Mouse (Mus musculus) G1E (cell line): ENCODE results near the gene Col12a1. TPM values are rescaled to one million over a fixed set of nuclear protein-coding genes. Genes with fewer than 3 reads are reported as not detected.
"Not testable (repeated sequence)": the region's sequence is repeated elsewhere in the genome, so short reads cannot be mapped to it uniquely, and the experiment has no call there.

Experiments used
- ATAC-seq: 2 replicates; pipeline ENCODE4 v1.8.0; 2016; ENCODE audit warnings: mild to moderate bottlenecking; ENCODE audit not compliant: insufficient number of reproducible peaks, poor library complexity, low FRiP score, severe bottlenecking; ENCODE audit errors: extremely low read depth
- DNase-seq: peaks from one replicate; pipeline ENCODE4 v3.0.0; 2012; ENCODE audit warnings: low spot score
- H3K27me3 ChIP-seq: 2 replicates; pipeline ENCODE4 v1.6.1; 2012; ENCODE audit warnings: mild to moderate bottlenecking, low read length, inconsistent platforms; ENCODE audit not compliant: insufficient read depth
- H3K36me3 ChIP-seq: replicated peaks from 2 replicates; pipeline ENCODE3; 2012; ENCODE audit warnings: mild to moderate bottlenecking, inconsistent platforms
- H3K4me1 ChIP-seq: 2 replicates; pipeline ENCODE4 v1.6.1; 2012; ENCODE audit warnings: low read depth, low read length, inconsistent platforms, mixed read lengths; ENCODE audit not compliant: insufficient read depth
- H3K4me3 ChIP-seq: 2 replicates; pipeline ENCODE4 v1.5.1; 2012; ENCODE audit warnings: low read depth, mild to moderate bottlenecking, inconsistent platforms, low read length, moderate library complexity, mixed read lengths
- H3K9me3 ChIP-seq: replicated peaks from 2 replicates; pipeline ENCODE4 v1.6.1; 2012; ENCODE audit warnings: inconsistent platforms
- CTCF ChIP-seq: IDR thresholded peaks from 2 replicates; pipeline ENCODE4 v1.5.1; 2012; ENCODE audit warnings: low read depth, low read length, inconsistent platforms, mixed read lengths
- GATA1 ChIP-seq: IDR thresholded peaks from 2 replicates; pipeline ENCODE4 v1.6.1; 2012; ENCODE audit warnings: borderline replicate concordance, low read length, inconsistent platforms, mixed read lengths
- GATA2 ChIP-seq: IDR thresholded peaks from 2 replicates; pipeline ENCODE4 v1.6.1; 2012; ENCODE audit warnings: low read depth, low read length, inconsistent platforms, borderline replicate concordance
- POLR2AphosphoS5 ChIP-seq: IDR thresholded peaks from 2 replicates; pipeline ENCODE4 v1.6.1; 2012; ENCODE audit warnings: low read depth, low read length, inconsistent platforms; ENCODE audit not compliant: insufficient replicate concordance
- TAL1 ChIP-seq: conservative IDR thresholded peaks from 2 replicates; pipeline ENCODE4 v1.6.1; 2012; ENCODE audit warnings: low read depth, low read length, inconsistent platforms, mixed read lengths
- polyA plus RNA-seq: library from polyadenylated mRNA; stranded (reverse); fragments of >175 nt; gene quantifications from 2 replicates; pipeline ENCODE4 v1.2.3, GENCODE M21; 2012
- total RNA-seq, 2 experiments: library from RNA; stranded (forward) in 1 of 2; stranded (reverse) in 1 of 2; fragments of 200-1000 nt in 1 of 2; fragments of >200 nt in 1 of 2; fragmentation: Nextera tagmentation in 1 of 2; gene quantifications; 2 replicates each; pipeline ENCODE4 v1.2.3; 2014 to 2017

Col12a1 gene
- total and polyA plus RNA-seq, 3 experiments, result 0.08 to 0.45 (median 0.33) TPM

- Histone ChIP-seq H3K9me3 (no peaks in the 10 kb centered on the region), H3K4me3 (no peak overlapping the region), H3K36me3 (no peaks in the 10 kb centered on the region), H3K4me1 (no peaks in the 10 kb centered on the region), H3K27me3 (peaks cover 23% of the 10 kb centered on the region)
- DNase-seq (no peak), ATAC-seq (no peak)
- TF ChIP-seq GATA2, result no peak
- no peak for TF ChIP-seq GATA1
- TF ChIP-seq TAL1, result no peak
- TF ChIP-seq CTCF, result no peak
- no peak for TF ChIP-seq POLR2AphosphoS5
Observed at GRCm38 (mm10) chr9:79714471-79715045, 4.1 kb downstream of the Col12a1 start.

GRCm38 (mm10) chr9:79689771-79690535 is 28.7 kb downstream of the Col12a1 start:
- Histone ChIP-seq H3K4me3 (no peak overlapping the region), H3K27me3 (no peaks in the 10 kb centered on the region; the same call in 1 of the 2 replicates), H3K4me1 (peaks cover 4% of the 10 kb centered on the region; the same call in 1 of the 2 replicates), H3K36me3 (no peaks in the 10 kb centered on the region), H3K9me3 (no peaks in the 10 kb centered on the region)
- no peak for DNase-seq
- no peak for ATAC-seq
- no peak for TF ChIP-seq TAL1
- TF ChIP-seq CTCF, result no peak
- no peak for TF ChIP-seq POLR2AphosphoS5
- TF ChIP-seq GATA2, result no peak
- TF ChIP-seq GATA1, result no peak

- no peak for TF ChIP-seq POLR2AphosphoS5
- no peak for TF ChIP-seq GATA2
- no peak for TF ChIP-seq CTCF
- TF ChIP-seq TAL1, result no peak
- TF ChIP-seq GATA1, result no peak
Observed at GRCm38 (mm10) chr9:79689342-79689741, 29.3 kb downstream of the Col12a1 start.

GRCm38 (mm10) chr9:79687227-79687626 is 31.4 kb downstream of the Col12a1 start:
- Histone ChIP-seq H3K27me3 (no peaks in the 10 kb centered on the region; the same call in 1 of the 2 replicates), H3K36me3 (no peaks in the 10 kb centered on the region), H3K4me3 (no peak overlapping the region), H3K4me1 (peaks cover 4% of the 10 kb centered on the region; the same call in 1 of the 2 replicates), H3K9me3 (no peaks in the 10 kb centered on the region)
- TF ChIP-seq TAL1 (no peak), POLR2AphosphoS5 (no peak), GATA1 (no peak), GATA2 (no peak), CTCF (no peak)
- DNase-seq (no peak), ATAC-seq (peak; percentile 93)

More at GRCm38 (mm10) chr9:79689342-79689741, 29.3 kb downstream of the Col12a1 start:
- Histone ChIP-seq H3K4me1 (peaks cover 4% of the 10 kb centered on the region; the same call in 1 of the 2 replicates), H3K36me3 (no peaks in the 10 kb centered on the region), H3K9me3 (no peaks in the 10 kb centered on the region), H3K4me3 (no peak overlapping the region), H3K27me3 (no peaks in the 10 kb centered on the region; the same call in 1 of the 2 replicates)
- ATAC-seq (no peak), DNase-seq (no peak)

GRCm38 (mm10) chr9:79686049-79686448 is 32.6 kb downstream of the Col12a1 start:
- H3K36me3 ChIP-seq, result no peaks in the 10 kb centered on the region
- no peak for TF ChIP-seq GATA1
- no peak for TF ChIP-seq POLR2AphosphoS5
- no peak for TF ChIP-seq GATA2
- no peak for TF ChIP-seq CTCF
- H3K4me3 ChIP-seq, result no peak overlapping the region
- H3K9me3 ChIP-seq, result no peaks in the 10 kb centered on the region
- H3K4me1 ChIP-seq, result peaks cover 4% of the 10 kb centered on the region; the same call in 1 of the 2 replicates
- no peaks in the 10 kb centered on the region; the same call in 1 of the 2 replicates for H3K27me3 ChIP-seq
- ATAC-seq, result no peak
- DNase-seq, result no peak

GRCm38 (mm10) chr9:79680453-79681240 is 38.0 kb downstream of the Col12a1 start:
- no peak for DNase-seq
- Histone ChIP-seq H3K36me3 (no peaks in the 10 kb centered on the region), H3K27me3 (no peaks in the 10 kb centered on the region), H3K9me3 (no peaks in the 10 kb centered on the region), H3K4me3 (no peak overlapping the region), H3K4me1 (no peaks in the 10 kb centered on the region)
- ATAC-seq, result no peak
- no peak for TF ChIP-seq GATA2
- no peak for TF ChIP-seq TAL1
- no peak for TF ChIP-seq POLR2AphosphoS5

- ATAC-seq, H3K36me3 ChIP-seq, DNase-seq, H3K4me3 ChIP-seq, H3K27me3 ChIP-seq, H3K9me3 ChIP-seq, H3K4me1 ChIP-seq: not testable (repeated sequence)
Observed at GRCm38 (mm10) chr9:79668806-79669205, 49.8 kb downstream of the Col12a1 start.
